1 mouse cellular context compared by ENCODE assay signal in genomic region chr6:122602242-122602991, GRCm38 (mm10).
A peak's percentile ranks its signal among the peaks of the same experiment; 100 is the strongest.
TF ChIP-seq lines count a peak whose summit lies in the region.

Apobec1 (minus strand) TSS chr6:122602444.

TF ChIP-seq in CH12.LX, 34 proteins besides CTCF, POLR2A, EP300 and RAD21 (continued from another document):
- TF ChIP-seq ETS1 (conservative IDR thresholded peaks at IDR 0.05; ENCODE audit: low read depth, low read length) (peak; percentile 81), GABPA (IDR thresholded peaks at IDR 0.05; ENCODE audit: insufficient replicate concordance, low read depth, low read length) (no peak), RCOR1 (conservative IDR thresholded peaks at IDR 0.05; ENCODE audit: low read depth, low read length) (no peak), NRF1 (IDR thresholded peaks at IDR 0.05; ENCODE audit: low read depth, low read length) (0 out of 2 replicates have a peak, but pooled peaks have one; percentile 8), CHD1 (IDR thresholded peaks at IDR 0.05; ENCODE audit: low read depth, low read length) (peak; percentile 35), MAFK (IDR thresholded peaks at IDR 0.05; ENCODE audit: insufficient replicate concordance, low read length) (no peak), HCFC1 (IDR thresholded peaks at IDR 0.05; ENCODE audit: low read depth, low read length) (peak; percentile 40; the same call in 1 of the 2 replicates), BHLHE40 (IDR thresholded peaks at IDR 0.05; ENCODE audit: low read depth, low read length) (peak; percentile 88), MEF2A (IDR thresholded peaks at IDR 0.05; ENCODE audit: borderline replicate concordance, low read depth, low read length) (peak; percentile 76; the same call in 1 of the 2 replicates), MXI1 (IDR thresholded peaks at IDR 0.05; ENCODE audit: low read depth, low read length) (peak; percentile 89), ZMIZ1 (IDR thresholded peaks at IDR 0.05; ENCODE audit: low read depth, low read length) (peak; percentile 81), TBP (conservative IDR thresholded peaks at IDR 0.05; ENCODE audit: low read depth, low read length) (peak; percentile 85)
